Mouse (Mus musculus): ENCODE measurements around the gene Olfr769. TPM values are rescaled to one million over a fixed set of nuclear protein-coding genes. Genes with fewer than 3 reads are reported as not detected.

The Olfr769 gene
- polyA plus RNA-seq, 1 experiment from 2014 or later: not detected

Other genes starting within 250 kb of the Olfr769 start
- 4.1 and 4.5 TPM in 2 replicates for gene Gdf11, start 226.1 kb downstream of the Olfr769 start, polyA plus RNA-seq (2014; fragmentation: Nextera tagmentation; extraction: Ambion mirVana)
- gene Cd63, start 216.9 kb downstream of the Olfr769 start, polyA plus RNA-seq (2014; fragmentation: Nextera tagmentation; extraction: Ambion mirVana): 296 and 306 TPM in 2 replicates
- gene Rdh5, start 195.0 kb downstream of the Olfr769 start, polyA plus RNA-seq (2014; fragmentation: Nextera tagmentation; extraction: Ambion mirVana): 6.1 and 8.1 TPM in 2 replicates
- gene Bloc1s1, start 193.8 kb downstream of the Olfr769 start, polyA plus RNA-seq (2014; fragmentation: Nextera tagmentation; extraction: Ambion mirVana): 195 and 206 TPM in 2 replicates
- 0.43 and 0.79 TPM in 2 replicates for gene Itga7, start 184.0 kb downstream of the Olfr769 start, polyA plus RNA-seq (2014; fragmentation: Nextera tagmentation; extraction: Ambion mirVana)
- gene Mettl7b, start 156.9 kb downstream of the Olfr769 start, polyA plus RNA-seq (2014; fragmentation: Nextera tagmentation; extraction: Ambion mirVana): not detected in 2 replicates
- not detected in 2 replicates for gene Olfr9, start 128.4 kb downstream of the Olfr769 start, polyA plus RNA-seq (2014; fragmentation: Nextera tagmentation; extraction: Ambion mirVana)
- not detected in 2 replicates for gene Olfr763, start 107.1 kb downstream of the Olfr769 start, polyA plus RNA-seq (2014; fragmentation: Nextera tagmentation; extraction: Ambion mirVana)
- gene Olfr764-ps1, start 78.0 kb downstream of the Olfr769 start, polyA plus RNA-seq (2014; fragmentation: Nextera tagmentation; extraction: Ambion mirVana): not detected in 2 replicates
- gene Olfr765, start 67.9 kb downstream of the Olfr769 start, polyA plus RNA-seq (2014; fragmentation: Nextera tagmentation; extraction: Ambion mirVana): not detected in 2 replicates
- not detected in 2 replicates for gene Olfr766-ps1, start 48.9 kb downstream of the Olfr769 start, polyA plus RNA-seq (2014; fragmentation: Nextera tagmentation; extraction: Ambion mirVana)
- not detected in 2 replicates for gene Olfr767, start 35.0 kb downstream of the Olfr769 start, polyA plus RNA-seq (2014; fragmentation: Nextera tagmentation; extraction: Ambion mirVana)
- gene Olfr768, start 18.5 kb downstream of the Olfr769 start, polyA plus RNA-seq (2014; fragmentation: Nextera tagmentation; extraction: Ambion mirVana): not detected in 2 replicates
- not detected in 2 replicates for gene Olfr770, start 21.1 kb upstream of the Olfr769 start, polyA plus RNA-seq (2014; fragmentation: Nextera tagmentation; extraction: Ambion mirVana)
- not detected in 2 replicates for gene Olfr771, start 46.9 kb upstream of the Olfr769 start, polyA plus RNA-seq (2014; fragmentation: Nextera tagmentation; extraction: Ambion mirVana)
- gene Olfr772, start 60.1 kb upstream of the Olfr769 start, polyA plus RNA-seq (2014; fragmentation: Nextera tagmentation; extraction: Ambion mirVana): not detected in 2 replicates
- not detected in 2 replicates for gene Olfr773, start 69.6 kb upstream of the Olfr769 start, polyA plus RNA-seq (2014; fragmentation: Nextera tagmentation; extraction: Ambion mirVana)
- gene Olfr774, start 118.3 kb upstream of the Olfr769 start, polyA plus RNA-seq (2014; fragmentation: Nextera tagmentation; extraction: Ambion mirVana): not detected in 2 replicates
- gene Olfr775, start 130.6 kb upstream of the Olfr769 start, polyA plus RNA-seq (2014; fragmentation: Nextera tagmentation; extraction: Ambion mirVana): not detected in 2 replicates
- not detected in 2 replicates for gene Olfr776, start 141.3 kb upstream of the Olfr769 start, polyA plus RNA-seq (2014; fragmentation: Nextera tagmentation; extraction: Ambion mirVana)
- not detected in 2 replicates for gene Olfr777, start 153.6 kb upstream of the Olfr769 start, polyA plus RNA-seq (2014; fragmentation: Nextera tagmentation; extraction: Ambion mirVana)
- gene Olfr780, start 200.3 kb upstream of the Olfr769 start, polyA plus RNA-seq (2014; fragmentation: Nextera tagmentation; extraction: Ambion mirVana): not detected in 2 replicates
- gene Olfr781, start 211.0 kb upstream of the Olfr769 start, polyA plus RNA-seq (2014; fragmentation: Nextera tagmentation; extraction: Ambion mirVana): not detected in 2 replicates
- not detected in 2 replicates for gene Olfr782, start 231.0 kb upstream of the Olfr769 start, polyA plus RNA-seq (2014; fragmentation: Nextera tagmentation; extraction: Ambion mirVana)